Mouse (Mus musculus) olfactory bulb, adult 2 months (tissue): ENCODE measurements around the gene Mgst1.

Source experiments
- CTCF ChIP-seq: fragments of 200-500 bp; IDR thresholded peaks from 2 replicates; pipeline ENCODE4 v1.5.1; 2012; ENCODE audit warnings: low read depth, mild to moderate bottlenecking, low read length, moderate library complexity; ENCODE audit not compliant: insufficient read depth
- POLR2A ChIP-seq: fragments of 200-500 bp; IDR thresholded peaks from 2 replicates; pipeline ENCODE4 v1.6.1; 2012; ENCODE audit warnings: mild to moderate bottlenecking, low read depth, low read length, moderate library complexity; ENCODE audit not compliant: insufficient read depth

GRCm38 (mm10) chr6:138139930-138140329, at the start of gene Mgst1:
- TF ChIP-seq POLR2A (no peak), CTCF (no peak)
